In the genomic region with DNA sequence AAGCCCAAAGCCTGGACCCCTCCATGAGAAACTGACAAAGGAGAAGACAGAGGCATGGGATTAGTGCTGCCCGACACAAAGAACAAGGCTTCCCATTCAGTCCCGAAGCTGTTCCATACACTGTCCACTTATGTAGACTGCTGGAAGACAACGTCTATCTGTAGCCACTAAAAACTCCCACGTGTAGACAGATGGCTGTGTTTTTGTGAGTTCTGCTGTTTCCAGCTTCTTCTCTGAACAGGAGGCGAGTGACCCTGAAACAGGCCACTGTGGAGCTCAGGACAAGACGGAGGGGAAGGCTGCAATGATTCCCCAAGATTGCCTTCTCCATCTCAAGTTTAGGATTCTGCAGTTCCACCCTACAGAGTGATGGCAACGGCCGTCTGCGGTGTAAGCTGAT, we compare ENCODE assay signal across 15 mouse cellular contexts.
"Had no signal": no experiment of that assay in that cellular context is flagged by ENCODE, and none has a peak within 500 bp of the region (broad histone marks: within the 10 kb centered on the region; RNA-seq: fewer than 3 reads in every experiment).

No protein-coding gene starts in this region.

- H3K4me2 ChIP-seq: kidney, embryonic 15.5 days; limb, embryonic 15.5 days; liver, embryonic 12.5 days; lung, embryonic 14.5 days; midbrain, embryonic 13.5 days; neural tube, embryonic 13.5 days had no signal

- H3K4me3 ChIP-seq: kidney, embryonic 15.5 days; limb, embryonic 15.5 days; liver, embryonic 12.5 days; midbrain, embryonic 13.5 days; neural tube, embryonic 13.5 days had no signal

- DNase-seq: kidney, adult 2 months; kidney, postnatal 14 days; layer of hippocampus, postnatal 36 days; lung, embryonic 14.5 days; lung, postnatal 10 days; lung, postnatal 4 days; retina, postnatal 1 day; right cerebral cortex, postnatal 14 days; thymus, adult 18-20 months had no signal

- ATAC-seq: intestine, embryonic 16.5 days; liver, embryonic 12.5 days; midbrain, embryonic 13.5 days had no signal

- H3K27me3 ChIP-seq: limb, embryonic 15.5 days had no signal

- H3K9ac ChIP-seq: kidney, embryonic 15.5 days; limb, embryonic 15.5 days; liver, embryonic 12.5 days; lung, embryonic 14.5 days; midbrain, embryonic 13.5 days; neural tube, embryonic 13.5 days had no signal

- H3K9me3 ChIP-seq: kidney, embryonic 15.5 days; limb, embryonic 15.5 days; liver, embryonic 12.5 days; midbrain, embryonic 13.5 days; neural tube, embryonic 13.5 days had no signal

- H3K27ac ChIP-seq: kidney, embryonic 15.5 days; limb, embryonic 15.5 days; liver, embryonic 12.5 days; midbrain, embryonic 13.5 days; neural tube, embryonic 13.5 days had no signal
